Mouse (Mus musculus) heart, embryonic 16.5 days (tissue): Measurements from ENCODE around the gene Krt8. TPM values are rescaled to one million over a fixed set of nuclear protein-coding genes. Genes with fewer than 3 reads are reported as not detected.

Experiments used
- ATAC-seq: fragments of 200-750 bp; cut with Nextera tagmentation; replicated peaks from 2 replicates; pipeline ENCODE4 v1.8.0; 2017; ENCODE audit warnings: moderate number of reproducible peaks; ENCODE audit not compliant: insufficient read depth, low FRiP score; ENCODE audit errors: extremely low read depth
- H3K27ac ChIP-seq: fragments of 300-500 bp; sonication (generic); 2 replicates; pipeline ENCODE4 v1.5.1; 2014; ENCODE audit warnings: mild to moderate bottlenecking, low read length, control low read depth, moderate library complexity
- H3K27me3 ChIP-seq: fragments of 300-500 bp; sonication (generic); 2 replicates; pipeline ENCODE4 v1.6.1; 2014; ENCODE audit warnings: low read length, mixed read lengths; ENCODE audit not compliant: control insufficient read depth, insufficient read depth
- H3K36me3 ChIP-seq: fragments of 300-500 bp; sonication (generic); 2 replicates; pipeline ENCODE4 v1.6.1; 2014; ENCODE audit not compliant: control insufficient read depth, insufficient read depth
- H3K4me1 ChIP-seq: fragments of 300-500 bp; sonication (generic); 2 replicates; pipeline ENCODE4 v1.6.1; 2014; ENCODE audit warnings: low read length, mixed read lengths; ENCODE audit not compliant: control insufficient read depth, insufficient read depth
- H3K4me2 ChIP-seq: fragments of 300-500 bp; sonication (generic); 2 replicates; pipeline ENCODE4 v1.6.1; 2014; ENCODE audit warnings: low read depth, mild to moderate bottlenecking, control low read depth, low read length
- H3K4me3 ChIP-seq: fragments of 300-500 bp; sonication (generic); 2 replicates; pipeline ENCODE4 v1.5.1; 2014; ENCODE audit warnings: mild to moderate bottlenecking, control low read depth, low read length
- H3K9ac ChIP-seq: fragments of 300-500 bp; sonication (generic); 2 replicates; pipeline ENCODE4 v1.6.1; 2014; ENCODE audit warnings: low read length, control low read depth
- H3K9me3 ChIP-seq: fragments of 300-500 bp; sonication (generic); replicated peaks from 2 replicates; pipeline ENCODE4 v1.6.1; 2016; ENCODE audit warnings: low read length; ENCODE audit not compliant: control insufficient read depth
- WGBS: fragments of 180-500 bp; shearing (Covaris S2); extraction: QIAGEN DNeasy Blood & Tissue Kit; methylation state at CpG from one replicate; pipeline ENCODE4 v1.1.7; 2014; 5-methylcytosine and 5-hydroxymethylcytosine counted together
- polyA plus RNA-seq: library from polyadenylated mRNA; unstranded; fragments of >200 nt; fragmentation: Nextera tagmentation; extraction: Ambion mirVana; gene quantifications from 2 replicates; pipeline ENCODE4 v1.2.1, GENCODE M21; 2015

Gene Krt8
- polyA plus RNA-seq, 1 experiment from 2014 or later, result 209 TPM

DNA sequence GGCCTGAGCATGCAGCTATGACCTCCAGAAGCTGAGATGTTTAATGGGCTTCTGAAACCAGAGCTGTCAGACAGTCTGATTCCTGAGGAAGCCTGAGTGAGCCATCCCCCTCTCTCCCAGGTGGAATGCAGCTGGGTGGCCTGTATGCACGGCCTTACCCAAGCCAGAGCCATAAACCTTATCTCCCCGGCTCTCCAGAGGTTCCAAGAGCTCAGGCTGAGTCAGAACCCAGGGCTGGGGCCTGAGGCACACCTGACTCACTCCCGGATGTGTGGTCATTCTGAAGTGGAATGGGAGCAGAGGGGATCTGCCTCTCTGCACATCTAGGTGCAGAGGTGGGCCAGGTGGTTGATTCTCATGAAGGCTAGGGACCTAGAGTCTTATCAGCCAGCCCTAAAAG is 11.8 kb upstream of the Krt8 start:
- Histone ChIP-seq H3K27me3 (no peaks in the 10 kb centered on the region), H3K4me1 (peaks cover 11% of the 10 kb centered on the region), H3K9me3 (no peaks in the 10 kb centered on the region), H3K36me3 (no peaks in the 10 kb centered on the region), H3K9ac (no peak overlapping the region), H3K27ac (peak overlapping the region; percentile 20), H3K4me3 (no peak overlapping the region), H3K4me2 (no peak overlapping the region)
- peak; percentile 30; the same call in 1 of the 2 replicates for ATAC-seq
- 14% methylated on average over 3 of the region's 3 CpGs for WGBS

GRCm38 (mm10) chr15:102014848-102015247 is 10.6 kb upstream of the Krt8 start:
- no peaks in the 10 kb centered on the region for H3K36me3 ChIP-seq
- no peaks in the 10 kb centered on the region for H3K27me3 ChIP-seq
- H3K9ac ChIP-seq, result no peak overlapping the region
- H3K9me3 ChIP-seq, result no peaks in the 10 kb centered on the region
- ATAC-seq, result no peak
- H3K4me3 ChIP-seq, result no peak overlapping the region
- H3K4me2 ChIP-seq, result no peak overlapping the region
- H3K27ac ChIP-seq, result no peak overlapping the region
- peaks cover 11% of the 10 kb centered on the region for H3K4me1 ChIP-seq
- 48% methylated on average over 2 of the region's 4 CpGs for WGBS

DNA sequence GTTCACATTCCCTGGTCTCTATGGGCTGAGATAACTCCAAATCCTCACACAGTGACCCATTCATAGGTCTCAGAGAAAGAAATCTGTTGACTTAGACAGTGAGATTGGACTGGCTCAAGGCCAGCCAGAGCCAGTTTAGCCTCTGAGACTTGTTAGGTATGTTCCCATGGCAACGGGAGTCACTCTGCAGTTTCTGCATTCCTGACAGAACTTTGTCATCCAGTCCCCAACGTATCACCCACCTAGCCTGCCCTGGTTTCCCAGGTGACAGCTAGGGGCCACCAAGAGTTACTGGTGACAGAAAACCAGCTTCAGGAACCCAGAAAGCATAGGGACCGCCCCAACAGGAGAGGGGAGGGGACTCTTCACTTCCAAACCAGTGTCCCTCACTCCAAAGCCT is 9.4 kb upstream of the Krt8 start:
- Histone ChIP-seq H3K4me3 (no peak overlapping the region), H3K9me3 (no peaks in the 10 kb centered on the region), H3K9ac (no peak overlapping the region), H3K4me2 (no peak overlapping the region), H3K4me1 (peaks cover 11% of the 10 kb centered on the region), H3K27me3 (no peaks in the 10 kb centered on the region), H3K27ac (no peak overlapping the region), H3K36me3 (no peaks in the 10 kb centered on the region)
- ATAC-seq, result no peak
- WGBS, result 35% methylated on average over 3 of the region's 3 CpGs

- H3K4me3 ChIP-seq, result no peak overlapping the region
- no peak overlapping the region for H3K27ac ChIP-seq
- no peaks in the 10 kb centered on the region for H3K36me3 ChIP-seq
- no peak overlapping the region for H3K9ac ChIP-seq
- WGBS, result 68% methylated on average over 4 of the region's 4 CpGs
- no peaks in the 10 kb centered on the region for H3K9me3 ChIP-seq
- H3K4me2 ChIP-seq, result no peak overlapping the region
- ATAC-seq, result no peak
- no peaks in the 10 kb centered on the region for H3K27me3 ChIP-seq
- H3K4me1 ChIP-seq, result peaks cover 11% of the 10 kb centered on the region
Observed at GRCm38 (mm10) chr15:102012260-102012765, 8.0 kb upstream of the Krt8 start.

GRCm38 (mm10) chr15:102010569-102011245 is 6.4 kb upstream of the Krt8 start:
- Histone ChIP-seq H3K9me3 (no peaks in the 10 kb centered on the region), H3K27ac (no peak overlapping the region), H3K27me3 (peaks cover 2% of the 10 kb centered on the region), H3K9ac (no peak overlapping the region), H3K4me2 (no peak overlapping the region), H3K4me3 (no peak overlapping the region), H3K36me3 (no peaks in the 10 kb centered on the region), H3K4me1 (peaks cover 5% of the 10 kb centered on the region; the same call in 1 of the 2 replicates)
- WGBS, result 69% methylated on average over 3 of the region's 3 CpGs
- ATAC-seq, result no peak

DNA sequence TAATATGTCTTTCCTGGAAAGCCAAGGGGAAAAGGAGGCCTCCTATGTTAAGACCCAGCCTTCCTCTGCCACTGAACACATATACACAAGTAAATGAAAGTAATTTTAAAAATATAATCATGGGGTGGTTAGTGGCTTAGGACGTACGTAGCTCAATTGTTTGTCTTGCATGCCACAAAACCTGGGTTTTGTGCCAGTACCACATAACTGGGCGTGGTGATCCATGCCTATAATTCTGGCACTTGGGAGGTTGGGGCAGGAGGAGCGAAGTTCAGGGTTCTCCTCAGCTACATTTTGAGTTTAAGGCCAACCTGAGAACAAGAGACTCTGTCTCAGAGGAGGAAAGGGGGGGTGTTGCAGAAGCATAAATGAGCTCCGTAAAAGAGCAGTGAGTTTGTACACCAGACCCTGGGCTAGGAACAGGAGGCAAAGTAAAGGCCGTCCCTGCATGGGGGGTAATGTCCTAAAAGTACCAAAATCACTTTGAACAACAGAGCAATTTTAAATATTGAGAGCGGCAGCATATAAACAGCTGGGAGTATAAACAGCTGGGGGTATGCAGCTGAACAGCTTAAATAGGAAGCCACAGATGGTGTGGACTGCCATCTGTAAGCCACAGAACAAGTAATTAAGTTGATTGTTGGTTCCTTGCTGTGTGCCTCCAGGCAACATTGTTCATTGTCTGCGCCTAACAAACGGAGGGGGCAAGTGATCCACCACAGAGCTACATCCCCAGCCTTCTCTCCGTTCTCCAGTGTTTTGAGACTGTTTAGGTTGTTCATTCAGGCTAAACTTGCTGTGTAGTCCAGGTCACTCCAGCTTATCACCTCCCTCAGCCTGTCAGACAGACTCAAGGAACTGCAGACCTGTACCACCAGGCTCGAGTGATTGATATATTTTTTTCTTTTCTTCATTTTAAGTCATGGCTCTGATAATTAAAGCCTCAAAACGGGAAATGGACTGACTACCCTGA is 3.1 kb upstream of the Krt8 start:
- peaks cover 7% of the 10 kb centered on the region; the same call in 1 of the 2 replicates for H3K4me1 ChIP-seq
- H3K27me3 ChIP-seq, result peaks cover 18% of the 10 kb centered on the region
- no peak overlapping the region for H3K4me2 ChIP-seq
- H3K36me3 ChIP-seq, result no peaks in the 10 kb centered on the region
- WGBS, result 68% methylated on average over 12 of the region's 12 CpGs
- H3K4me3 ChIP-seq, result no peak overlapping the region
- H3K9ac ChIP-seq, result no peak overlapping the region
- H3K27ac ChIP-seq, result no peak overlapping the region
- H3K9me3 ChIP-seq, result no peaks in the 10 kb centered on the region
- ATAC-seq, result no peak

- Histone ChIP-seq H3K9ac (no peak overlapping the region), H3K4me3 (no peak overlapping the region), H3K36me3 (no peaks in the 10 kb centered on the region), H3K9me3 (no peaks in the 10 kb centered on the region), H3K4me1 (peaks cover 7% of the 10 kb centered on the region; the same call in 1 of the 2 replicates), H3K27ac (no peak overlapping the region), H3K27me3 (peaks cover 25% of the 10 kb centered on the region), H3K4me2 (no peak overlapping the region)
- no peak for ATAC-seq
- 40% methylated on average over 11 of the region's 11 CpGs for WGBS
Observed at GRCm38 (mm10) chr15:102006317-102006716, 2.0 kb upstream of the Krt8 start.

DNA sequence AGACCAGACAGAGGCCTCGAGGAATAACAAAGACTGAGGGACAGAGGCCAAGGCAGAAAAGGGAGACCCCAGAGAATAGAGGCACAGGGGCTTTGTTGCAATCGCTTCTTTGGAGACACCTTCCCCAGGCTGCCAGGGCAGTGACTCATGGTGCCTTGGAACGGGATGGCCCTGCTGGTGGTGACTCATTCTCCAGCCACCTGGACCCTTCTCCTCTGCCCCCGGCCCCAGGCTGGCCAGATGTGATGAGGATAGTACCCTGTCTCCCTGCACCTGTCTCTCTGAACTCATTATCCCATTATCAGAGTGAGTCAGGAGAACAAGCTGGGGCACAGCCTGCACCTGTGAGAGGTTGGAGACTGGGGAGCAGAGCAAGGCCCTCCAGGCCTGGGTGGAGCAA is 1.0 kb upstream of the Krt8 start:
- no peak for ATAC-seq
- Histone ChIP-seq H3K4me2 (no peak overlapping the region), H3K4me1 (peaks cover 7% of the 10 kb centered on the region; the same call in 1 of the 2 replicates), H3K36me3 (no peaks in the 10 kb centered on the region), H3K9ac (no peak overlapping the region), H3K27ac (no peak overlapping the region), H3K9me3 (no peaks in the 10 kb centered on the region), H3K4me3 (no peak overlapping the region), H3K27me3 (peaks cover 25% of the 10 kb centered on the region)
- WGBS, result 40% methylated on average over 4 of the region's 4 CpGs

GRCm38 (mm10) chr15:102003516-102003915 is 766 bp downstream of the Krt8 start:
- Histone ChIP-seq H3K4me1 (peaks cover 7% of the 10 kb centered on the region; the same call in 1 of the 2 replicates), H3K9me3 (no peaks in the 10 kb centered on the region), H3K27me3 (peaks cover 25% of the 10 kb centered on the region), H3K4me2 (peak overlapping the region; percentile 62), H3K4me3 (peak overlapping the region; percentile 41), H3K27ac (no peak overlapping the region), H3K36me3 (no peaks in the 10 kb centered on the region), H3K9ac (peak overlapping the region; percentile 67)
- 28% methylated on average over 12 of the region's 12 CpGs for WGBS
- ATAC-seq, result no peak
